Mouse (Mus musculus) cerebellum, adult 8-10 months (tissue): Measurements from ENCODE around the gene Uvrag.
"Not testable (repeated sequence)": the region's sequence is repeated elsewhere in the genome, so short reads cannot be mapped to it uniquely, and the experiment has no call there.

Source experiments
- DNase-seq: peaks from one replicate; pipeline ENCODE4 v3.0.0; 2022

Uvrag gene

GRCm38 (mm10) chr7:98967672-98968071 lies 173.3 kb downstream of the Uvrag start:
- DNase-seq, result no peak

GRCm38 (mm10) chr7:98963581-98963980 lies 177.4 kb downstream of the Uvrag start:
- DNase-seq, result not testable (repeated sequence)

- DNase-seq, result peak; percentile 73
These were observed 178.2 kb downstream of the Uvrag start for GRCm38 (mm10) chr7:98962547-98963311.

- DNase-seq, result no peak
These were observed 178.9 kb downstream of the Uvrag start for GRCm38 (mm10) chr7:98962074-98962473.

- no peak for DNase-seq
These were observed 180.7 kb downstream of the Uvrag start for GRCm38 (mm10) chr7:98960274-98960673.

- no peak for DNase-seq
These were observed 181.7 kb downstream of the Uvrag start for GRCm38 (mm10) chr7:98959246-98959645.

- no peak for DNase-seq
These were observed 182.8 kb downstream of the Uvrag start for GRCm38 (mm10) chr7:98958172-98958571.

GRCm38 (mm10) chr7:98957111-98957741 lies 183.7 kb downstream of the Uvrag start:
- no peak for DNase-seq

- DNase-seq, result no peak
These were observed 184.3 kb downstream of the Uvrag start for GRCm38 (mm10) chr7:98956609-98957008.

GRCm38 (mm10) chr7:98953649-98954048 lies 187.3 kb downstream of the Uvrag start:
- DNase-seq, result no peak

- DNase-seq, result no peak
These were observed 196.0 kb downstream of the Uvrag start for GRCm38 (mm10) chr7:98944986-98945385.

GRCm38 (mm10) chr7:98943687-98944086 lies 197.3 kb downstream of the Uvrag start:
- no peak for DNase-seq

- no peak for DNase-seq
These were observed 198.2 kb downstream of the Uvrag start for GRCm38 (mm10) chr7:98942746-98943145.

- DNase-seq, result no peak
These were observed 201.7 kb downstream of the Uvrag start for GRCm38 (mm10) chr7:98939194-98939593.

GRCm38 (mm10) chr7:98938621-98939020 lies 202.3 kb downstream of the Uvrag start:
- no peak for DNase-seq

- no peak for DNase-seq
These were observed 203.7 kb downstream of the Uvrag start for GRCm38 (mm10) chr7:98937079-98937813.

- no peak for DNase-seq
These were observed 205.2 kb downstream of the Uvrag start for GRCm38 (mm10) chr7:98935757-98936156.

GRCm38 (mm10) chr7:98935193-98935592 lies 205.7 kb downstream of the Uvrag start:
- no peak for DNase-seq

GRCm38 (mm10) chr7:98928336-98929025 lies 212.5 kb downstream of the Uvrag start:
- DNase-seq, result no peak

- DNase-seq, result no peak
These were observed 213.9 kb downstream of the Uvrag start for GRCm38 (mm10) chr7:98926906-98927528.

GRCm38 (mm10) chr7:98924380-98924869 lies 216.5 kb downstream of the Uvrag start:
- DNase-seq, result no peak

- no peak for DNase-seq
These were observed 218.0 kb downstream of the Uvrag start for GRCm38 (mm10) chr7:98922984-98923383.
